Comparison of ENCODE assay signal across 19 mouse cellular contexts in the genomic region with DNA sequence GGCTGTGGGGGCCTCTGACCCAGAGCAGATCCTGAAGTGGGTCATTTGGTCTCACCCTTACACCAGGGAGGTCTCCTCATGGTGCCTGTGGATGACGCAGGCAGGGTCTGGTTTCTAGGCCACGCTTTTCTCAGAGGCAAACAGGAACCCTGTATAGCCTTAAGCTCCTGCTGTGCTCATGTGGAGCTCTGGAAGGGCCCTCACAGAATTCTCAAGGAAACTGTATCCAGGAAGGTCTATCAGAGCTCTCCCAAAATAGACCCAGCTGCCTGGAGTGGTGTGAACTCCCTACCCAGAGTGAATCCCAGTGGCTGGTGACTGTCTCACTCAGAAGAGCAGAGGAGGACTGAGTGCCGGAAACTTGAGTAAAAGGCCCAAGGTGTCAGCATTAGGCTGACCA. TPM values are rescaled to one million over a fixed set of nuclear protein-coding genes. Genes with fewer than 3 reads are reported as not detected.
"Had no signal": no experiment of that assay in that cellular context is flagged by ENCODE, and none has a peak within 500 bp of the region (broad histone marks: within the 10 kb centered on the region; RNA-seq: fewer than 3 reads in every experiment).

No protein-coding gene starts in this region.

- H3K9me3 ChIP-seq: kidney, embryonic 15.5 days; liver, embryonic 15.5 days; midbrain, embryonic 13.5 days had no signal

- H3K27ac ChIP-seq: kidney, embryonic 15.5 days; liver, embryonic 15.5 days; midbrain, embryonic 13.5 days had no signal

- H3K9ac ChIP-seq: kidney, embryonic 15.5 days; liver, embryonic 15.5 days; midbrain, embryonic 13.5 days had no signal

- H3K27me3 ChIP-seq: kidney, embryonic 15.5 days; liver, embryonic 15.5 days had no signal

- H3K36me3 ChIP-seq: kidney, embryonic 15.5 days; liver, embryonic 15.5 days; midbrain, embryonic 13.5 days had no signal

- H3K4me3 ChIP-seq: kidney, embryonic 15.5 days; liver, embryonic 15.5 days; midbrain, embryonic 13.5 days had no signal

- ATAC-seq: lung, postnatal 0 days; midbrain, embryonic 13.5 days had no signal

- DNase-seq: kidney, postnatal 14 days; left cerebral cortex, postnatal 4 days; lung, adult 2 months; lung, postnatal 36 days; spleen, adult 18-20 months; thymus, adult 18-20 months; thymus, postnatal 25 days had no signal

- H3K4me2 ChIP-seq: kidney, embryonic 15.5 days; liver, embryonic 11.5 days; liver, embryonic 15.5 days; midbrain, embryonic 13.5 days had no signal

RNA-seq across cellular contexts. Expression of a gene that starts 55.0 kb away (rescaled TPM):
- total RNA-seq: layer of hippocampus, postnatal 14 days; left cerebral cortex, postnatal 10 days; left cerebral cortex, postnatal 4 days; megakaryocyte progenitor cell, adult 5-6 weeks; neutrophil, adult 5-6 weeks had no signal
- polyA plus RNA-seq: kidney, embryonic 15.5 days; large intestine, adult 2 months; liver, embryonic 11.5 days; liver, embryonic 15.5 days; lung, adult 2 months; lung, postnatal 0 days; stomach, embryonic 14.5 days; urinary bladder, adult 2 months had no signal
